Mouse (Mus musculus): Measurements from ENCODE around the gene Mink1.

The Mink1 gene

DNA sequence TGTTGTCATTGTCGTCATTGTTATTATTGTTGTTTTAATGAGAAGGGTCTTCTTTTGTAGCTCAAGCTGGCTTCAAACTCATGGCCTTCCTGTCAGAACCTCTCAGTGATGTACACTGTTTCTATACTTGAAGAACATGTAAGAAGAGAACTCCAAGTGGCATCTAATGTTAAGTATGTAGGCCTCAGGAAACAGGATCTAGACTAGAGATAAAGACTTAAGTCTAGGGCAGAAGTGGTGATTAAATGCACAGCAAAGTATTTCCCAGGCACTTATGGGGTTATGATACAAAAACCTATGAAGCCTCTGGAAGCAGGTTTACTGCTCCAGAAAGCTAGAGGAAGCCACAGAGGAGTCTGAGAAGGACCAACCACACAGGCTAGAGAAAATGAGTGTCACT lies 75.6 kb downstream of the Mink1 start:
- DNase-seq: no peak

DNA sequence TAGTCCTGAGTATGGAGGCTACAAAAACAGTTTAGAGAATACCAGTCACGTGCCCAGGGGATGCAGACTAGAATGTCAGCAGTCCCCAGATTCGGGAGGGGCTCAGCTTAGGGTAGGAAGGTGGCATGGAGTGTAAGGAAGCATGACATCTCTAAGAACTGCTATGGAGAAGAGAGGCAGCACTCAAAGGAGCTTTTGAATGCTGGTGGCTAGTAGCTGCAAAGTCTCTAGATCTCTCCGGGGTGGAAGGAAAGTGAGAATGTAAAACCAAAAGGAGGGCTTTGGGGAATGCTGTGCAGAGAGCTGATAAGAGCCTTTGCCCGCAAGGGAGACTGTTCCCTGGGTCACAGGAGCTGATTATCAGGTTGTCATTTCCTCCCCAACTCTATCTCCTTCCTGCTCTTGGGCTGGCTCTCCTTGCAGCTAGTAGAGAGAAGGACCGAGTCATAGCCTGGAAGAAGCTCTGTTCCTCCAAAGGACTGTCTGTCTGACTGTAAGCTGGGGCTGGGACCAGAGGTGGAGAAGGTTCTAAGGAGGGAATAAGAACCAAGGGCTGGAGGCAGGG lies 76.1 kb downstream of the Mink1 start, which contains the start of gene Gp1ba:
Gene Gp1ba, plus strand, starts transcription at position 409 of the 565 bp plus-strand sequence.
- no peak for DNase-seq

DNA sequence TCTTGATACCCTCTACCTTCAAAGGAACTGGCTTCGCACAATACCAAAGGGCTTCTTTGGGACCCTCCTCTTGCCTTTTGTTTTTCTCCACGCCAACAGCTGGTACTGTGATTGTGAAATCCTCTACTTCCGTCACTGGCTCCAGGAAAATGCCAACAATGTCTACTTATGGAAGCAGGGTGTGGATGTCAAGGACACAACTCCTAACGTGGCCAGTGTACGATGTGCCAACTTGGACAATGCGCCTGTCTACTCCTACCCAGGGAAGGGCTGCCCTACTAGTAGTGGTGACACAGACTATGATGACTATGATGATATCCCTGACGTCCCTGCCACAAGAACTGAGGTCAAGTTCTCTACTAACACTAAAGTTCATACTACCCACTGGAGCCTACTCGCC lies 77.3 kb downstream of the Mink1 start:
- no peak for DNase-seq

DNA sequence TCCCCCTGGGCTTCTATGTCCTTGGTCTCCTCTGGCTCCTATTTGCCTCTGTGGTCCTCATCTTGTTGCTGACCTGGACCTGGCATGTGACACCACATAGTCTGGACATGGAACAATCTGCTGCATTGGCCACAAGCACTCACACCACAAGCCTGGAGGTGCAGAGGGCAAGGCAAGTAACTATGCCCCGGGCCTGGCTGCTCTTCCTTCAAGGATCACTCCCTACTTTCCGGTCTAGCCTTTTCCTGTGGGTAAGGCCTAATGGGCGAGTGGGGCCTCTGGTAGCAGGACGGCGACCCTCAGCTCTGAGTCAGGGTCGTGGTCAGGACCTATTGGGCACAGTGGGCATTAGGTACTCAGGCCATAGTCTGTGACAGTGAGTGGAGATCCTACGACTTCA lies 78.6 kb downstream of the Mink1 start:
- no peak for DNase-seq

DNA sequence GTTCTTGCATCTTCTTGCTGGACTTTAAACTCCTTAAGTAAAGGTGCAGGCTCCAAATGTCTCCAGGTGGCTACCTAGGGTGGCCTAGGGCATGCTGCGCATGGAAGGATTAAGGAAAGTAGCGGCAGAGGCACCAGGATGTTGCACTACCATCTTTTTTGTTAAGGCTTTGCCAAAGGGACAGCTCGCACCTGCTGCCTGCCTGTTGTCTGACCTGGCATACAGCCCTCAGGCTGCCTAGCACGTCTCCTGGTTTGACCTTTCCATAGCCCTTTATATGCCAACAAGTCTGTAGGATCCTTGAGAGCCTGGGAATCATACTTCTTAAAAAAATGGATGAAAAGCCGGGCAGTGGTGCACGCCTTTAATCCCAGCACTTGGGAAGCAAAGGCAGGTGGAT lies 80.4 kb downstream of the Mink1 start:
- DNase-seq: no peak

DNA sequence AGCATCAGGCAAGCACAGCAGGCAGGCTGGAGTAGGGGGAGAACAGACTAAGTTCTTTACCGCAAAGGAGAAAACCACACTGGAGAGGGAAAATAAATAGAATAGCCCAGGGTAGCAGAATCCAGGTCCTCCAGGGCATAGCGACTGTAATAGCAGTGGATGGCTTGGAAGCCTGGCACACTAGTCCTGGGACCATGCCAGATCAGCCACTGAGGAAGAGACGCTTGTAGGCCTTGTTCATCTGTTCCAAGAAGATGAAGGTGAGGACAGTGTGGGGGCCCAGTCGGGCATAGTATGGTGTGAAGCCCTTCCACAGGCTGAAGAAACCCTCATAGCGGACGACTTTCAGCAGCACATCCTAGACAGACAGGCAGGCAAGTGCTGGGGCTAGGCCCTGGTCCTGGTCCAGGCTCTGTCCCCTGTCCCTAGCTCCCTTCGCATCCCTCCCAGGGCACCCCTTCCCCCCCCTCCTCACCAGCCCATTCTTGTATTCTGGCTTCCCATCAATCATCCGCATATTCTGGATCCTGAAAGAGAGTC lies 82.0 kb downstream of the Mink1 start:
- DNase-seq: no peak

DNA sequence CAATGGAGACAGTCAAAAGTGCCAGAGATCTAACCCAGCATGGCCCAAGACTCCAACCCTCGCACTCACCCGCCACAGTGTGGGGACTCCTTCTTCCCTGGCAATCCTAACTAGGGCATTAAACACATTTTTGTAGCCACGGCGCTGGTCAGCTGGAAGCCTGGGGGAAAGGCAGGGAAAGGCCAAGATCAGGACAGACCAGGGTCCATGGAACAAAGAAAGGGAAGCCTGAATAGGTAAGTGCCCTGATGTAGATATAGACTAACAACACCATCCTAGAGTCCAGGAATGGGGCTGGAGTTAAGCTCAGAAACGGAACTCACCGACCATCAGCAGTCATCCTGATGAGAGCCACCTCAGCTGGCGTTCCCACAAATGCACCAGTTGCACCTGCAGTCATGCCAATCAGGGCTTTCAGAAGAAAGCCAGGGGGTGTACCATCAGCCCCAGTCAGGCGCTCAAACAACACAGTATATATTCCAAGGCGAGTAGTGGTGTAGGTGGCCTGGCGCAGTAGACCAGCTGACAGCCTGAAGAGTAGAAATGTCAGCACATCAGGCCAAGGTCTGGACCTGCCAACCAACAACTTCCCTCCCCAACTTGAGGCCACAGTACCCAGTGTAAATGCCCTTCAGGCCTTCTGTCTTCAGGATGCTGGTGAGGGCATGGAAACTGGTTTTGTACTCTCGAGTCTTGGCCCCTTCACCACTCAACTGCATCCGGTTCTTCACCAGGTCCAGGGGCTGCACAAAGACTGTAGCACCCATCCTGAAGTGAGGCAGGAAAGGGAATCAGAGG lies 83.0 kb downstream of the Mink1 start:
- DNase-seq: no peak

DNA sequence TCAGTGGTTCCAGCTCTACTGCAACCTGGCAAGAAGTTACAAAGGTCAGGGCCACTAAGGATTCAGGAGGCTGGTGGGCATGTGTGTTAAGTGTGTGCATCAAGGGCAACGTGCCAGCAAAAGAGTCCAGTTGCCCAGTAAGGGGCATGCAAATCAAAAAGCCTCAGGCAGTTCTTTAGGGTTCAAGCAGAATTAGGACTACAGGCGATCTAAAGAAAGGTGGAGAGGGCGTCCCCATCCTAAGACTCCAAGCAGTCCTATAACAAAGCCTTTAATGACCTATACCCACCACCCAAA lies 83.5 kb downstream of the Mink1 start:
- DNase-seq: no peak

DNA sequence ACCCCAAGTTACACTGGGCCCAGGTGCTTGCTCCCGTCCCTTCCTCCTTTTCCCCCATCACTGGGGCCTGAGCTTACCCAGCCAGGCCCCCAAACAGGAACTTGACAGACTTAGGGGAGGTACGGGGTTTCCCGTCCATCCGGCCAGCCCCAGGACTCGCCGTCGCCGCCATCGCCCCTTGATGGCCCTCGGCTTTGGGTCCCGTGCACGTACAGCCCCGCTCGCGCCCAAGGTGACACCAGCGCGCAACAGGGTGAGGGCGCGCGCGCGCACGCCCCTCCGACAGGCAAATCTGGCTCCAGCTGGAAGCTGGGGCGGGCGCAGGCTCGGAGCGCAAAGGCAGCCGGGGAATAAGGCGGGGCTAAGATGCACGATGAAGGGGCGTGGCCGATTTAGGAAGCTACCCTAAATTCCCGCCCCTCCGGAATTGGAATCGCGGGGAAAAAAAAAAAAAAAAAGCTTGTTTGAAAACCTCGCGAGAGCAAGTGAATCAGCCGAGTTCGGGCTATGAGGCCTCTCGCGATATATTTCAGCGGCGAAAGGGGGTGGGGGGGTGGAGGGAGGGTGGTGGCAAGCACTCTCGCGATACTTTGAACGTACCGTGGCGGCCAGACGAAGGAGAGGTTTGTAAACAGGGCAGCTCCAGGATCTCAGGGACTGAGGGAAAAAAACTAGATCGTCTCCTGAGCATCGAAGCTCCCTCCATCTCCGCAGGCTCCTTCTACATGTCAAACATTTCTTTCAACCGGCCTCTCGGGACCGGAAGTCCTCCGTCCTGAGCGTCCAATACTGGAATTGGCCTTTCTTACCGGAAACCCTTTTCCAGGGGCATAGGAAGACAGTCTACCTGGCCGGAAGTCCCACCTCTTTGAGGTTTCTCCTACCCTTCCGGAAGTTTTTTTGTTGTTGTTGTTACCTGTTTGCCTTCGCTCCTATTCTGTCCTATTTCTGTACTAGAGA lies 84.3 kb downstream of the Mink1 start, which contains the start of the genes Rnf167 and Slc25a11:
Gene Rnf167, plus strand, starts transcription at position 545 of the 960 bp plus-strand sequence.
Gene Slc25a11, minus strand, starts transcription at position 789 of the 960 bp plus-strand sequence.
- peak; percentile 99 for DNase-seq

DNA sequence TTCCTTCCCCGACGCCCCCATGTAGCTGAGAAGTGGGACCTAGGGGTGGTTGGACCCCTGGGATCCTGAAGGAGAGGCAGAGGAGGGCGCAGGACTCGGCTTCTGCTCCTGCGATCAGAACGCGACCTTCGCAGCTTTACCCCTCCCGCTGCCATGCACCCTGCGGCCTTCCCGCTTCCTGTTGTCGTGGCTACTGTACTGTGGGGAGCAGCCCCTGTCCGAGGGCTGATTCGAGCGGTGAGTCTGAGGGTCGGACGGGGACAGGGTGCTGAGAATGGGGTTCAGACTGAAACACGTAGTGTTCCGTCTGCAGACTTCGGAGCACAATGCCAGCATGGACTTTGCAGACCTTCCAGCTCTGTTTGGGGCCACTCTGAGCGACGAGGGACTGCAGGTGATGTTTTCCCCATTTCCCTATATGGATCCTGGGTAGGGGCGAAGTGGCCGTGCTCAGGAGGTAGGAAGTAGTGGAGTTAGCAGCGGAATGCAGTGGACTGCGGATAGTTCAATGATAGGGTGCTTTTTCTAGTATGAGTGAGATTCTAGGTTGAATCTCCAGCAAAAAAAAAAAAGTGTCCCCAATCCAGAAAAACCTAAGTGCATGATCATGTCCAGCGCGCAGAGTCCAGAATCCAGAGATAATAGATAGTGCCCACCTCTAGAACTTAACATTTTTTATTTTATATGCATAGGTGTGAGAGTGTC lies 85.2 kb downstream of the Mink1 start:
- DNase-seq: peak; percentile 52

DNA sequence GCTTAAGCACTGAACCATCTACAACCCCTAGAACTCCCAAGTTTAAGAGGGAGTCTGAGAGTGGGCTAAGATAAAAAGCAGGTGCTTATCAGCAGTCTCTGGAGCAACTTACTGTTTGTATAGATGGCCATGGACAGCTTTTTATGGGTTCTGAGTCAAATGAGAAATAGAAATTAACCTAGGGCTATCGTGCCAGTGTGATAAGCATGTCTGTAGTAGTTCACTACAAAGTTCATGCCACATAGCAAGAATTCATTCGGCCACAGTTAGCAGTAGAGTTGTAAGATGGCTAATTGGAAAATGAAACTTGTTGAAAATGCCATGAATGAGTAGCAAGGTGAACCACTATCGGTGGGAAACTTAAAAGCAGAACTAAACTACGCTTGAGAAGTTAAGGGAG lies 85.8 kb downstream of the Mink1 start:
- DNase-seq: no peak

DNA sequence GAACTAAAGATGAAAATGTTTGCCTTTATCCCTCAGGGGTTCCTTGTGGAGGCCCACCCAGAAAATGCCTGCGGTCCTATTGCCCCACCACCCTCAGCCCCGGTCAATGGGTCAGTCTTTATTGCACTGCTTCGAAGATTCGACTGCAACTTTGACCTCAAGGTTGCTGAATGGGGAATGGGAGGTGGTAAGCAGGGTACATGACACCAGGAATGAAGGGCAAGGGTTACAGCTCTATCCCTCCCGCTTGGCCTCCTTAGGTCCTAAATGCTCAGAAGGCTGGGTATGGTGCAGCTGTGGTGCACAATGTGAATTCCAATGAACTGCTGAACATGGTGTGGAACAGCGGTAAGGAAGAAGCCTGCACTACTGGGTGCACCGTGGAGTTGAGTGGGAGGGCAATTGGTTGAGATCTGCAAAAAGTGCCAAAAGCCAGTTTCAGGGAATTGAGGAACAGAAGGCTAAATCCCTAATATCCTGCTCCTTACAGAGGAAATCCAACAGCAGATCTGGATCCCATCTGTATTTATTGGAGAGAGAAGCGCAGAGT lies 86.6 kb downstream of the Mink1 start:
- no peak for DNase-seq

DNA sequence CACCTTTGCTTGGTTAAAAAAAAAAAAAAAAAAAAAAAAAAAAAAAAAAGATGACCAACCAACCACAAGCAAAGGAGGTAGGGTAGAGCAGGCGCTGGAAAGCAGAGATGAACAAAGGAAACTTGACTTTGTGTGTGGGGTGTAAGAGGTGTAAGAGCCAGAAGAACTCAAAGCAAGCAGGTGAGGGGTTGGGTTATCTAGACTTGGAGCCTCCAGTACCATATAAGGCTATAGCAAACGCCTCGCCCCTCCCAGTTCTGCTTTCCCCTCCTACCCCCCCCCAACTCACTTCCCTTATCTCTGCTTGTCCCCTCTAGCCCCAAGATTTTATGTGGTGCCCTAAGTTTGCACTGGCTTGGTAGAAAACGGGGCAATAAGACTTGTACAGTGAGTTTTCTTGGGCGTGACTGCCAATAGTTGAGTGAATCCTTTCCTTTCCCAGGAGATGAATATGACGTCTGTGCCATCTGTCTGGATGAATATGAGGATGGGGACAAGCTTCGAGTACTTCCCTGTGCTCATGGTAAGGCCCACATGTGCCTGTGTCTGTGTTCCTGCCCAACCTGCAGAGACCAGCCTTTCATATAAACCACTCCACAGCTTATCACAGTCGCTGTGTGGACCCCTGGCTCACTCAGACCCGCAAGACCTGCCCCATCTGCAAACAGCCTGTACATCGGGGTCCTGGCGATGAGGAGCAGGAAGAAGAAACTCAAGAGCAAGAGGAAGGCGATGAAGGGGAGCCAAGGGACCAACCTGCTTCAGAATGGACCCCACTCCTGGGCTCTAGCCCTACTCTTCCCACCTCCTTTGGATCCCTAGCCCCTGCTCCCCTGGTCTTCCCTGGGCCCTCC lies 87.9 kb downstream of the Mink1 start:
- no peak for DNase-seq

DNA sequence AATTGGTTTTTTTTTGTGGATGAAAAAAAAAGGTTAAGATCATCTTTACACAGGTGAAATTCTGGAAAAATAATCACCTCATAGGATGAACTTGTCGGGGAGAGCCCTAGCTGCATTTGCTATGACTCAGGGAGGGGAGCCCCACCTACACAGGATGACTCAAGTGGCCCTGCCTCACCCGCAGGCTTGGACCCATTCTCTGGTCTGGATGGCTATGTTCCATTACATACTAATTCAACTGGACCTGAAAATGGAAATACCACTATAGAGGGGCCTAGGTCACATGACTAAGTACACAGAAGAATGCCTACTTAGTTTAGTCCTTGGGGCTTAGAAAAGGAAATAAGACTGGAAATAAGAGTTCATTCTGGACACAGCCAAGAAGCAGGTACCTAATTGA lies 88.7 kb downstream of the Mink1 start:
- no peak for DNase-seq

DNA sequence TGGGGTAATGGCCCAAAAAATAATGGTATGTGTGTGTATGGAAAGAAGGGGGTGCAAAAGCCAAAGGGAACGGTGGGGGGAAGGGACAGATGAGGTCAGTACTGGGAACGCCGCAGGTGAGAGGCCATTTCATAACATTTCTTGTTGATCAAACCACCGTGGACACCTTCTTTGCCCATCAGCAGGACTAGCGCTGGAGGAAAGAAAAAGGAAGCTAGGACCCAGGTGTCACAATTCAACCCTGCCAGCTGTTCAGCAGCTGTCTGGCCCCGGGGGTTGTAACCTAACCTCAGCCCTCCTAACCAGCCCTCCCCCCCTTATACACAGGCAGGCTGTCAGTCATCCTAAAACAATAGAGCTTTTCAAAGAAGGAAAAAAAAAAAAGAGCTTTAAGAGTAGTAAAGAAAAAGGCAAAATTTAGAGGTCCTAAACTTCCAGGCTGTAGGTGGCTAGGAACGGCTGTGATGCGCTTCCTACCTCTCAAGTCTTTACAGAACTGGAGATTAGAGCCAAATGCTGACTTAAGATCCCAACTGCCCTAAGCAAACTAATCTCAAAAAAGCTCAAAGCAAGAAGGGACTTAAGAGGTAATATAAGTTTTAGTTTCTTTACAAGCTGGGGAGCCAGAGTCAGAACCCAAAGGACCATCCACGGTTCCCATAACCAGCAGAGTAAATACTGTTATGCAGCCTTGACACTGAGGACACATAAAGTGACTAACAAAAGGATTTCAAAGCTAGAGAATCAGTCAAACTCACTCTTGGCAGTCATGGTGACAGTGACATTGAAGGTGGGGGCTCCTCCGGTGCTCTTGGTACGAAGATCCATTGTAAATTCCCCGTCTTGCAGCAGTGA lies 89.6 kb downstream of the Mink1 start:
- DNase-seq: peak; percentile 46

DNA sequence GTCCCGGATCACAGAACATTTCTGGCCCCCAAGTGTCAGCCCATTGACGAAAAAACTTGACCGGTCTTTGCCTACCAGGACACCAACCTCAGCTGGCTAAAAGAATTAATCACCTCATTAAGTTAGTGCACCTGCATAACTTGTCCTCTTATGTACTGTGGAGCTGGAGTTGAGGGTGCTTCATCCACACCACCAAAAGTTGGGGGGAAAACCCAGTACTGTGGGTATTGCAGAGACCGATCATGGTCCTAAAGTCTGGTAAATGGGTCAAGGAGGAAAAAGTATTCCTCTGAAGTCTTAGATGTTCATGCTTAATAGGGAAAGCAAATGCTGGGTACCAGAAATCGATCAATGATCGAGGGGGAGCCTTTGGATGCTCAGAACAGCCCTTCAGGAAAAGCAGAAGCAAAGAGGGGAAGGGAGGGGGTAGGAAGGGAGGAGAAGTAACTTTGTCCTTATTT lies 90.2 kb downstream of the Mink1 start:
- DNase-seq: no peak

DNA sequence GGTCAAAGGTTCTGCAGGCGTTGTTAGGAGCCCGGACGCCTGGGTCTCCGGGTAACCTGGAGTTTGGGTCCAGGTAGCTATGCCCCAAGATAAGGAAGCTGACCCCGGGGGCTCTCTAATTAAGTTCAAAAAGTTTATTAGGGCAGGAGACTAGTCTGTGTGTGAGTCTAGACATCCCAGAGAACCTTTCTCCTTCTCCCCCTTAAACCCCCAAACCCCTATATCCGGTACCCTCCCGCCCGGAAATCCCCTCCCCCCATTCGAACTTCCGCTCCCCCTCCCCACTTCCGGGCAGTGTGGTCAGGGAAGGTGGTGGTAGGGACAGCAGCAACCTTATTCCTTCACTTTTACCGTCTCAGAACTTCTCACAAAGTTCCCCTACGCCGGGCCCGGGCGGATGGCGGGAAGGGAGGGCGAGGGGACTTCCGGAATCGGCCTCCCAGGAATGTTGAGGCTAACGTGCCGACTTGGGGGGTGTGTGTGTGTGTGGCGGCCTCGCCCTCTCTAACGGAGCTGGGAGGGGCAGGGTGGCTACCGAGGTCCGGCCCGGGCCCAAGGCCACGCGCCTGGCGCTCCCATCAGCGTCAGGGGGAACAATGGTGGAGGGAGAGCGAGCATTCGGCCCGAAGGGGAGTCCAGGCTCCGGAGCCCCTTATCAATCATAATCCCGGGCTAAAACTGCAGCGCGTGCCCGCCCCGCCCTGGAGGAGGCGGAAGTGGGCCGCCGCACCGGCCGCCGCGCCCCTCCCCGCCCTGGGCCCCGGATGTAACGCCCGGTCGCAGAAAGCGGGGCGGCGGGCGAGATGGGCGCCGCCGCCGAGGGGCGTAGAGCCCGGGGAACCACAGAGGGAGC lies 90.9 kb downstream of the Mink1 start:
- peak; percentile 78 for DNase-seq

DNA sequence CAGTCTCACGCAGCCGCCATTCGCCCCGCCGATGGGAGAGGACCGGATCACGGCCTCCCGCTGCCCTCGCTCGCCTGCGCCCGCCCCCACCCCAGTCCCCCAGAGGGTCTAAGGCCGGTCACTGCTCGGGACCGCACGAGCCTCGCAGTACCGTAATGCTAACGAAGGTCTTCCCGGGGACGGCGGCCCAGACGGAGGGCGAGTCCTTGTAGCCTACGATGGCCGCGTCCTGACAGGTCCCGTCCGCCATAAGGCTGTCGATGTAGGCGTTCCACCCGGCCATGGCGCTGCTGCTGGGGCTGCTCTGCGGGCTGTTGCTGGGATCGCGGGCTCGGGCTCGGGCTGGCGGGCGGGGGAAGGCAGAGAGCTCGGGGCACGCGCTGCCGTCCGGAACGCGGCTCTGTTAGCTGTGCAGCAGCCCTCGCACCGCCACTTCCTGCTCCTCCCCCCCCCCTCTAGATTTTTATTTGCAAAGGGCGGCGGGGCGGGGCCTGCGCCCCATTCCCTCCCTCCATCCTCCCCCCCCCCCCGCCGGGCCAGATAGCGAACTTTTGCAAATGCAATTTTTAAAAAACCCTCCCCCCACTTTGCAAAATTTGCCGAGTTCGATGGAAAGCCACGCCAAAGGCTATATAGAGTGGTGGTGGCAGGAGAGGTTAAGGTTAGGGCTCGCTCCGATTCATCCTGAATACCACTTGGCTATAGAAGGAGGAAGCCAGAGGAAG lies 91.7 kb downstream of the Mink1 start, which contains the start of gene Pfn1:
Gene Pfn1, minus strand, starts transcription at position 447 of the 725 bp plus-strand sequence.
- DNase-seq: peak; percentile 80
